Mouse (Mus musculus) 416B (cell line): Measurements from ENCODE around the gene Ogfrl1.

ENCODE experiments used
- DNase-seq: peaks from one replicate; pipeline ENCODE4 v3.0.0; 2011; ENCODE audit warnings: low read depth

Gene Ogfrl1

DNA sequence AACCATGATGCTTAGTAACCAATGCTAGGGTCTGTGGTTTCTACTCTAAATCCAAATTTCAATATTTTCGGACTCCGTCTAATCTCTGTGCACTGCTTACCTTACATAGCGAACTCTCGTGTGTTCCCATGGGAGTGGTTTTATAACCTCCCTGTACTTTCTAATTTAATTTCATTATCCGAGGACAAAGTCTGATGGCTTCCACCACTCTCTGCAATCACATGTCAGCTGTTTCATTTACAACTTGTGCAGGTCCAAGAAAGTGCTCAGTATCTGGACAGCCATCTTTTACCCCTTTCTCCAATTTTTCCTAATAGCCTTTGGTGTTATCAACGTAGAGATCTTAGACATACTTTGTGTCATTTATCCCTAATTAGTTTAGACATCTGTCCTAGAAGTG is 44.7 kb downstream of the Ogfrl1 start:
- DNase-seq: no peak

DNA sequence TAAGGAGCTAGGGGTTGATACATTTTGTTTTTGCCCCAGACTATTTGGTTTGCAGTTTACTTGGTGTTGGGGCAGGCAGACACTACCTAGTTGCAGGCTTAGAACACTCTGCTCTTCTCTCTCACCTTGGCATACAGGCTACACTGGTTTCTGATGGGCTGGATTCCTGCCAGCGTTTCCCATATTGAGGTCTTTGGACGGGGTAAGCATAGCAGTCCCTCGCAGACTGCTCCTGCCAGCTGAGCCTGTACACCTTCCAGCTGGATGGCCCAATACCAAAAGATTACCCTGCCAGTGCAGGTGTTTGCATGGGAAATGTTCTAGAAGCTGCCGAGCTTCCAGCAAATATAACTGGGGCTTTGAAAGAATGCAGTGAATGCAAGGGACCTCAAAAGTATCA is 45.8 kb downstream of the Ogfrl1 start:
- DNase-seq: no peak

DNA sequence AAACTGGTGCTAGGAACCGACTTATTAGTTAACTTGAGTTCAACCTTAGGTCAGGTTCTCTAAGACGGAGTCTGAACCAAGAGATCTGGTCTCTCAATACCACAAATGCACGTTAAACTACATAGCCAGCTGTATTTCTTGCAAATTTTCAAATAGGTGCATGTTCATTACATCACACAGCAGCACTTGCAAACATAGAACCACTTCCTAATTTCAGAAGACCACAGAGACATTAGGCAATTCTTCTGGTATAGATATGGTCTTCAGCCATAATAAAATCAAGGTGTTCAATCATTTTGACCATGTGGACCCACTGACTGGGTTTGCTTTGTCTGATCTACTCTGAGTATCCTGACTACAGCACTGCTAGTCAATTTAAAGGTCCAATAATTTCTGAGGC is 51.9 kb downstream of the Ogfrl1 start:
- peak; percentile 31 for DNase-seq

DNA sequence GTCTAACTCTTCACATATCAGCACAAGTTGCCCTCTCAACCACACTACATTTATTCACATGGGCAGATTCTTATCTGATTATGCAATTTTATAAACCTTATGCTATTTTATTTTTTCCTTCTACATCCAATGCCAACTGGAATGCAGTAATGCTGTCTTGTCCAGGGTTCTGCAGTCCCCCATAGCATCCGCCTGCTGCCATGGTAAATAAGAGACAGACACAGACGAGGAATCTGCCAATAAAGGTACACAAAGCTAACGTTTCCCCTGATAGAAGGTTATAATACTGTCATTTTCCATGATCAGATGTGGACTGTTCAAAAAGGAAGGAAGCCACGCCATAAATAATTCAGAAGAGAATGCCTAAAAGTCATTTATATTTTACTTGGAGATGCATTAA is 54.7 kb downstream of the Ogfrl1 start:
- no peak for DNase-seq

DNA sequence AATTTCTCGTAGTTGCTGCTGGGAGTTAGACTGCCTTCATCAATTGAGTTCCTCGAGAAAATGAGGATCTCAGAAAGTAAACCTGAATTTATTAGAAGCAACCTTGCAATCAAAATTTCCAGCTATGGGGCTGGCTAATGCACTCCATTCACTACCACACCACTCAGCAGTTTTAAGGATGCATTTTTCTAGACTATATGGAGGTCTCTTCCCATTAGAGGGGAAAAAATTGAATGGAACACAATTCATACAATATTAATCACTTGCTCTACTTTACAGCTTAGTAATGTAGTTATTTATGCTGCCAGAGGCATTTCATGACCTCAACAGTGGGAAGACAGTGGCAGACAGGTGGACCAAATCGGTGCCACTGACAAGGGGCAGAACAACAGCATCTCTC is 55.3 kb downstream of the Ogfrl1 start:
- DNase-seq: no peak

DNA sequence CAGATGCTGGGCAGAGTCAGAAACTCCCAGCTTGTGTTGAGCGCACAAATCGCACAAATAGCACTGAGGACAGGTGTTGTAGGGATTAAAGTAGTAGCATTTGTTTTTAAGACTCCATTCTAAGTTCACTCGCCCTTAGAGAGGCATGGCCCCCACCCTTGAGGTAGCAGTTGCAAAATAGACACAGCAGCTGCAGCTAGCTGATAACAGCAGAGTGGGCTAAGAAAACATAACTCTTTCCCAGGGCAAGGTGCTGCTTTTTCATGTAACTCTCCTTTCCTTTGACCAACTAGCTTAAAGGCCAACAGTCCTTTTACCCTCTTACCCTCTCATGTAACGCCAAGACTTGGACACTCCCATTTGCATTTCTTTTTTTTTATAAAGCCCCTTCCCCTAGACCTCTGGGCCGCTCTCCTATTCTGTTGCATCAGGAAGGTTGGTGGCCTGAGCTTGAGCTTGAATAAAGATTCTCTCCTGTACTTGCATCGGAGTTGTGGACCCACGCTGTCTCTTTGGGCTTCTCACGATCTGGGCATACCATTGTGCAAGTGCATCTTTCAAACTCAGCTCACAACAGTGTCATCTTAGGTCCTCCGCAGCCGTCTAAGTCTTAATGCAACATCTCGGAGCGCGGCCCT is 61.7 kb downstream of the Ogfrl1 start:
- peak; percentile 4 for DNase-seq

DNA sequence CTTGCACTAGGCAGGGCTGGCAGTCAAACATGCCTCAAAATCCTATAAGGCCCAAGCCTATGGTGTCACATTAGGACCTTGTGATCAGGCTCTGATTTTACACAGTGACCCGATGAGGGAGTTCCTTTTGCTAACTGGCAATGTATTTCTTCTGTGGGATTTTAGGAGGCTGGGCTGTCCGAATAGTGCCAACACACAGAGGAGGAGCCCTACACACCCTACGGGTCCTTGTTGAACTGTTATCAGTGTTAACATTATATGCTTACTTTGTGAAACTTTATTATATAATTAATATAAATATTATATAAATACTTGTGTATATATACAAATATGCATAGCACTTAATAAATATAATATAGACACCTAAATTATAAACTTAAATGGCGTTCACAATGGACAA is 62.5 kb downstream of the Ogfrl1 start:
- no peak for DNase-seq

DNA sequence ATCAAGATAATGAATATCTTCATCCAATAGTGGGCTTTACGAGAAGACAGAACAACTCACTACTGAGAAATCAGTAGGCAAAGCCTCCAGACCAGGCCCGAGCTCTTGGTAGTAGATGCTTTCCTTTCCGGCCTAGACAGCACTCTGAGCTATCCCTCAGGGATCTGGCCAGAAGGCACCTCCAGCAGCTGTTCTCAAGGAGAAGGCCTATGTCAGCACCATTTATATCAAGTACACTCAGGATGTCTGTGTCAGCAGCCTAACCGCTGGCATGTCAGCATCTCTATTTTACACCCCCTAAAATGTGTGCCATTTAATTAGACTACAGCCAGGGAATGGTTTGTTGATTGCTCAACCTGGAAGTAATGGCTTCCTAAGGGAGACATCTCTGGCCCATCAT is 65.4 kb downstream of the Ogfrl1 start:
- no peak for DNase-seq

DNA sequence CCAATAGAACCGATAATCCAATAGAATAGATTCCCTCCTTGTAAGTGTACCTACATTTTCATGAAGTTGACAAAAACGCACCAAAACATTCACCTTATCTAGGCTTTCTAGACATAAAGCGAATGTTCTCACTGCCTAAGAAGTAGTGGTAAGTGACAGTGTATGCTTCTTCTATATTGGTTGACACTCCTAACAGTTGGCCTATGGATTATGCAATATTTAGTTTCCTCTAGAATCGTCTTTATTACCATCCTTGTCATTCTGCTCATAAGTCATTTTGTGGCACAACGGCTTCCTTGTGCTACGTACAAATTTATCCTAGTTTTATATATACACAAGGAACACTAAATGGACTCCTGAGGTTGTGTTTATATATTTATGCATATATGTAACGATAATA is 72.4 kb downstream of the Ogfrl1 start:
- no peak for DNase-seq

DNA sequence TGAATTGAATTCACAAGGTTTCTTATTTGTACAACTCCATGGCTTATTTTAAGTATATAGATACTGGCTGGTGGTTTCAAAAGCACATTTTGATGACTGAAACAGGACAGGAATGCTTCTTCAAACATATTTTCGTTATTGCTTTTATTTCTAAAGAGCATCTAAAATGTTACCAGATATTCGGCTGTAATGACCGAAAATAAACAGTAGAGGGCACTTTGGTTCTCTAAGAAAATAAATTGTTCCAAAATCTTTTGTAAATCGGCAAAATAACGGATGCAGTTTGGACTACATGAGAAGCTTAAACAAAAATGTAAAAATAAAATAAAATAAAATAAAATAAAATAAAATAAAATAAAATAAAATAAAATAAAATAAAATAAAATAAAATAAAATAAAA is 73.3 kb downstream of the Ogfrl1 start:
- peak; percentile 54 for DNase-seq

DNA sequence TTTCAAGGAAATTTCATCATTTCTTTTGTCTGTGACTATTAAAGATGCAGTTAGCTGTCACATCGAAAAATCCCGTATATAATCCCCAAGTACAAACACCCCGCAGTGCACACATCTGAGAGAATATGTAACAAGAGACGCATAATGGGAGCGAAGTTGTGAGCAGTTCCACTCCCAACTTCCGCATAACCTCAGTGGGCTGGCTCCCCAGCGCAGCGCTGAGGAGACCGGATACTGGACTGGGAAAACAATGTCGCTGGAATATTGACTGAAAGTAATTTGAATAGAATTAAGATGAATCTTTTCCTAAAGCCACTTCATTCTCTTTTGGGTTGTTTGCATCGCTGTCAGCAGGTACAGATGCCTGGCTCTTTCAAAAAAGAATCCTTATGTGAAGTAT is 74.3 kb downstream of the Ogfrl1 start:
- DNase-seq: no peak

DNA sequence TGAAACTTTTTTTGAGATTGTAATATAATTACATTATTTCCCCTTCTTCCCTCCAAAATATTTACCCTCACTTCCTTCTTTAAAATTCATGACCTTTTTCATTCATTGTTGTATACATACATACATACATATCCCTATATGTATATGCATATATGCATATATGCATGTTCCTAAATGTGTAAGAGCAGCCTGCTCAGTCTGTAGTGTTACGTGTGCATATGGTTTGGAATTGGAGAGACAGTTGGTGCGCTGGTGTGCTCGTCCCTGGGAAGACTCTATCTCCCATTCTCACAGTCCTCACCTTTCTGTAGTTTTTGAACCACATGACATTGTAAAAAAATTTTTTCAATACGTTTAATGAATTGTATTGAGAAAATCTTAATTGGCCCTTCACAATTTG is 75.4 kb downstream of the Ogfrl1 start:
- no peak for DNase-seq

DNA sequence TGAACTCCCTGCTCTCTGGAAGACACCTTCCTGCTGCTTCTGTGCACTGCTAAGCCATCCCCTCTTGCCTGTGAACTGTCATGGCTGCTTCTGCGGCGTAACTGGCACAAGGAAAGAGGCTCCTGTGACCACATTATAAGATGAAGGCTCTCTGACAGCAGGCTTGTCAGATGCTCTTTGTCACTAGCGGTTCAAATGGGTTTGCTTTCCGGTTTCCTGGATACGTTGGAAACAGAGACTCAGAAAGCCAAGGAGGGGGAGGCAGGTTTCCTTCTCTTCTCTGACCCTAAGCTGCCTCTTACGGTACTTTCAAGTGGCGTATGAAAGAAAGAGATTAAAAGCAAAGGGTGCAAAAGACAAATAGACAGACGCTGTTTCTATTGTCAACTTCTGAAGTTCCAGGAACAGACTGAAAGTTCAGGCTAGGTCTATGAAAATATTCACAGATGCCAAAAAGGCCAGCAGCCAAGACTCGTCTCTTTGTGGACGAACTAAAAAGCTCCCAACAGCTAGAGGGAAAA is 76.2 kb downstream of the Ogfrl1 start:
- no peak for DNase-seq

DNA sequence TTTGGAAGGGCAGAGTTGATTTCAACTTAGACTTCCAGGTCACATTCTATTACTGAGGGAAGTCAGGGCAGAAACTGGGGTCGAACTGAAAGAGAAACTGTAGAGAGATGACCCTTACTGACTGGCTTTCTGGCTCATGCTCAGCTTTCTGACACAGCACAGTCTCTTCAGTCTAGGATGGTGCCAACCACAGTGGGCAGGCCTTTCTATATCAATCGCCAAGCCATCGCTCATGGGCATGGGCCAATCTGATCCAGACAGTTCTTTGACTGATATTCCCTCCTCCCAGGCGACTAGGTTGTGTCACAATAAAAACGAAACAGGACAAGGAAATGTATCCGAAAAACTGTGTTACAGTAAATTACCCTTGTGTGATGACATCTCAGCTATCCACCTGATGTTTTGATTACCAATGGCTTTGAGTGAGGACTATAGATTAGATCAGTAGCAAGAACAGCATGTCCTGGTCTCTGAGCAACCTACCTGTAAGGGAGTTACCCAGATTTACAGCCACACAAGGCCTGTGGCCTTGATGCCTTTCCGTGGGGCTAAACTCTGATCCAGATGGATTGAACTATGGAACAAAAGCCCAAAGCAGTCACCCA is 76.9 kb downstream of the Ogfrl1 start:
- DNase-seq: no peak
